Mouse (Mus musculus) megakaryocyte, embryonic 14.5 days (primary cell): Measurements from ENCODE around the gene Arhgef3.

ENCODE experiments used
- FLI1 ChIP-seq: IDR thresholded peaks from 2 replicates; pipeline ENCODE4 v1.6.1; 2012; ENCODE audit warnings: low read length, inconsistent platforms, mixed read lengths
- GATA1 ChIP-seq: IDR thresholded peaks from 3 replicates; pipeline ENCODE4 v1.6.1; 2012; ENCODE audit warnings: mixed read lengths, low read length, inconsistent platforms, borderline replicate concordance

GRCm38 (mm10) chr14:27200743-27201576, 86.3 kb downstream of the Arhgef3 start:
- TF ChIP-seq GATA1 (no peak), FLI1 (no peak)
